Mouse (Mus musculus): Measurements from ENCODE around the gene Igfbp2. TPM values are rescaled to one million over a fixed set of nuclear protein-coding genes. Genes with fewer than 3 reads are reported as not detected.

Gene Igfbp2
- polyA plus RNA-seq, 1 experiment from 2014 or later, result 17.9 TPM

- Histone ChIP-seq H3K9ac (ENCODE audit: low read depth, low read length) (no peak overlapping the region), H3K27ac (ENCODE audit: low read length) (no peak overlapping the region), H3K4me3 (ENCODE audit: low read depth, low read length) (no peak overlapping the region)
Measured at GRCm38 (mm10) chr1:72825921-72826320, 1.6 kb downstream of the Igfbp2 start.

DNA sequence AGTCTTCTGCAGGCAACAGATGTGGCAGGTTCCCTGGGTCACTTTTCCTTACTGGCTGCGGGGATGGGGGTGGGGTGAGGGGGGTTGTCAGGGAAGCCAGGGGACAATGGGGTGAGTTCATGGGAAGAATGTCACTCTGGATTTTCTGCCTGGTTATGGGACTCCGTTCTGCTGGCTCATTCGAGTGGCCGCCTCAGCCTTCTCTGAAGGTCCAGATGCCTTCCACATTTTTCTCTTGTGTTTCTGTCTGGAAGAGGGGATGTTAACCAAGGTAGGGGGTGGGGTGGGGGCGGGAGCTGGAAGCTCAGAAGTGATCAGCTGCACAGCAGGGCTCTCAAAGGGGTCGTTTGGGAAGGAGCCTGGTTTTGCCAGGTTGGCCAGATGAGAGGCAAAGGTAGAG, 2.1 kb downstream of the Igfbp2 start:
- Histone ChIP-seq H3K27me3 (ENCODE audit: control insufficient read depth, insufficient read depth, low read depth, low read length) (peaks cover 40% of the 10 kb centered on the region), H3K9ac (ENCODE audit: low read depth, low read length) (no peak overlapping the region), H3K4me3 (ENCODE audit: low read depth, low read length) (no peak overlapping the region), H3K27ac (ENCODE audit: low read length) (no peak overlapping the region), H3K4me1 (ENCODE audit: control insufficient read depth, low read depth, low read length) (no peaks in the 10 kb centered on the region; the same call in 1 of the 2 replicates), H3K4me2 (ENCODE audit: low read depth, low read length) (no peak overlapping the region), H3K36me3 (ENCODE audit: control insufficient read depth, insufficient read depth) (no peaks in the 10 kb centered on the region), H3K9me3 (replicated peaks; ENCODE audit: control insufficient read depth, low read length) (no peaks in the 10 kb centered on the region)
- no peak for ATAC-seq (ENCODE audit: low read depth)
- 12% methylated on average over 6 of the region's 6 CpGs for WGBS (ENCODE audit: insufficient replicate concordance)

More at GRCm38 (mm10) chr1:72825921-72826320, 1.6 kb downstream of the Igfbp2 start:
- no peak for ATAC-seq (ENCODE audit: low read depth)
- Histone ChIP-seq H3K36me3 (ENCODE audit: control insufficient read depth, insufficient read depth) (no peaks in the 10 kb centered on the region), H3K27me3 (ENCODE audit: control insufficient read depth, insufficient read depth, low read depth, low read length) (peaks cover 40% of the 10 kb centered on the region), H3K9me3 (replicated peaks; ENCODE audit: control insufficient read depth, low read length) (no peaks in the 10 kb centered on the region), H3K4me1 (ENCODE audit: control insufficient read depth, low read depth, low read length) (no peaks in the 10 kb centered on the region; the same call in 1 of the 2 replicates), H3K4me2 (ENCODE audit: low read depth, low read length) (no peak overlapping the region)
- whole genome bisulfite sequencing (ENCODE audit: insufficient replicate concordance), result 16% methylated on average over 4 of the region's 4 CpGs

DNA sequence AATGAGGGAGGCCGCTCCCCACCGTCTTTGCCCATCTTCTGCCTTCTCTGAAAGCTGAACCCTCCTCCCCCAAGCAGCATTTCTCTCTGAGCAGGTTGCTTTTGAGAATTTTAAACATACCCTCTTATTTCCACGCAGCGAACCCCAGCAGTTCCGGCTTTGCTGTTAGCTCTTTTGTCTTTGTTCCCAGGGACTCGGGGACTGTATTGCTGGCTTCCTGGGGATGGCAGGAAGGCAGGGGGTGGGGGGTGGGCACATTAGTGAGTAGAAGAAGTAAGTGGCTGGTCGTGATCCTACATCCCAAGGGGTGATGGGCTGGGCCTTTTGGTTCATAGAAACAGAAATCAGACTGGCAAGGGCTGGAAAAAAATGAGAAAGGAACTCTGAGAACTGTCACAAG, 2.6 kb downstream of the Igfbp2 start:
- WGBS (ENCODE audit: insufficient replicate concordance), result 7% methylated on average over 7 of the region's 7 CpGs
- Histone ChIP-seq H3K9ac (ENCODE audit: low read depth, low read length) (no peak overlapping the region), H3K27ac (ENCODE audit: low read length) (no peak overlapping the region), H3K36me3 (ENCODE audit: control insufficient read depth, insufficient read depth) (no peaks in the 10 kb centered on the region), H3K4me1 (ENCODE audit: control insufficient read depth, low read depth, low read length) (no peaks in the 10 kb centered on the region; the same call in 1 of the 2 replicates), H3K4me2 (ENCODE audit: low read depth, low read length) (no peak overlapping the region), H3K27me3 (ENCODE audit: control insufficient read depth, insufficient read depth, low read depth, low read length) (peaks cover 40% of the 10 kb centered on the region), H3K9me3 (replicated peaks; ENCODE audit: control insufficient read depth, low read length) (no peaks in the 10 kb centered on the region), H3K4me3 (ENCODE audit: low read depth, low read length) (no peak overlapping the region)
- ATAC-seq (ENCODE audit: low read depth), result no peak

DNA sequence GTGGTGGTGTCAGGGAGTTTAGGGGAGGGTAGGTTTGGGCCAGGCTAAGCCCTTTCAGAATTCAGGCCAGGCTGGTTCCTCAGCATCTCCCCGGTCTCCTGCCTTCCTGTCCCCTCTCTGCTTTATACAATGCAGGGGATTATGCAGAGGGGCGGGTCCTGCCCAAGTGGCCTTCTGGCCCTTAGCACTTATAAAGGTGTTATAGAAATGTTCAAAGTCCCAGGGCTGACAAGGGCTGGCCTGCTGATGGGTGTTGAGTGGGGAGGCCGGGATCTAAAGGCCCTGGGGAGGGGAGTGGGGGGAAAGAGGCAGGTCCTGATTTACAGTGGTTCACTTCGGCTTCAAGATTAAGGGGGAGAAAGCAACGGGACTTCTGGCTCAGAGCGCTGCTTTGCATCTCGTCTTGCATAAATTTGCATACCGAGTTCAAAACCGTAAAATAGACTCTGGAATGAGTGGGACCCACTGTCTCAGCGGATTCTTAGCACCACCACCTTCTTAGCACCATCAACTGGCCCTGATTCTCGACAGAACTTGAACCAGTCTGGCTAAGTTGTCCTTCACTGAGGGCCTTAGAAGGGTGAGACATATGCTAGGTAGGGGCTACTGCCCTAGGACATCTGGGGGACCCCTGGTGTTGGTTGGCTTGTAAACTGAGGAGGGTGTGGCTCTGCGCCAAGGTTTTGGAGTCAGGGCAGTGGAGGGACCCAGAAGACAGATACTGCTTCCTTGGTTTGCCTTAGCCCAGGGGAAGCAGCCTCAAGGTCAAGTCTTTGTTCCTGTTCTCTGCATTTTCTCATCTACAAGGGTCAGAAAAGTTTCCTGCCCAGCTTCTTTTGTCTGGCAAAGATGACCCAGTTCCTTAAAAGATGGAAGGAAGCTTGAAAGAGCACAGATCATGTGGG, 3.4 kb downstream of the Igfbp2 start:
- Histone ChIP-seq H3K4me2 (ENCODE audit: low read depth, low read length) (no peak overlapping the region), H3K4me3 (ENCODE audit: low read depth, low read length) (no peak overlapping the region), H3K4me1 (ENCODE audit: control insufficient read depth, low read depth, low read length) (no peaks in the 10 kb centered on the region; the same call in 1 of the 2 replicates), H3K27ac (ENCODE audit: low read length) (no peak overlapping the region), H3K27me3 (ENCODE audit: control insufficient read depth, insufficient read depth, low read depth, low read length) (peaks cover 40% of the 10 kb centered on the region), H3K9me3 (replicated peaks; ENCODE audit: control insufficient read depth, low read length) (no peaks in the 10 kb centered on the region), H3K9ac (ENCODE audit: low read depth, low read length) (no peak overlapping the region), H3K36me3 (ENCODE audit: control insufficient read depth, insufficient read depth) (no peaks in the 10 kb centered on the region)
- no peak for ATAC-seq (ENCODE audit: low read depth)
- 38% methylated on average over 12 of the region's 12 CpGs for WGBS (ENCODE audit: insufficient replicate concordance)

- H3K27me3 ChIP-seq (ENCODE audit: control insufficient read depth, insufficient read depth, low read depth, low read length), result peaks cover 29% of the 10 kb centered on the region
- H3K4me3 ChIP-seq (ENCODE audit: low read depth, low read length), result no peak overlapping the region
- H3K4me1 ChIP-seq (ENCODE audit: control insufficient read depth, low read depth, low read length), result no peaks in the 10 kb centered on the region; the same call in 1 of the 2 replicates
- H3K9ac ChIP-seq (ENCODE audit: low read depth, low read length), result no peak overlapping the region
- H3K36me3 ChIP-seq (ENCODE audit: control insufficient read depth, insufficient read depth), result no peaks in the 10 kb centered on the region
- WGBS (ENCODE audit: insufficient replicate concordance), result 50% methylated on average over 5 of the region's 5 CpGs
- H3K27ac ChIP-seq (ENCODE audit: low read length), result no peak overlapping the region
- no peak overlapping the region for H3K4me2 ChIP-seq (ENCODE audit: low read depth, low read length)
- ATAC-seq (ENCODE audit: low read depth), result no peak
- H3K9me3 ChIP-seq (replicated peaks; ENCODE audit: control insufficient read depth, low read length), result no peaks in the 10 kb centered on the region
Measured at GRCm38 (mm10) chr1:72828843-72829242, 4.5 kb downstream of the Igfbp2 start.

GRCm38 (mm10) chr1:72830485-72830884, 6.2 kb downstream of the Igfbp2 start:
- Histone ChIP-seq H3K4me3 (ENCODE audit: low read depth, low read length) (no peak overlapping the region), H3K36me3 (ENCODE audit: control insufficient read depth, insufficient read depth) (no peaks in the 10 kb centered on the region), H3K9me3 (replicated peaks; ENCODE audit: control insufficient read depth, low read length) (no peaks in the 10 kb centered on the region), H3K27ac (ENCODE audit: low read length) (no peak overlapping the region), H3K4me2 (ENCODE audit: low read depth, low read length) (no peak overlapping the region), H3K27me3 (ENCODE audit: control insufficient read depth, insufficient read depth, low read depth, low read length) (peaks cover 13% of the 10 kb centered on the region), H3K9ac (ENCODE audit: low read depth, low read length) (no peak overlapping the region), H3K4me1 (ENCODE audit: control insufficient read depth, low read depth, low read length) (no peaks in the 10 kb centered on the region)
- ATAC-seq (ENCODE audit: low read depth), result no peak
- WGBS (ENCODE audit: insufficient replicate concordance), result 54% methylated on average over 2 of the region's 2 CpGs

GRCm38 (mm10) chr1:72832715-72833153, 8.4 kb downstream of the Igfbp2 start:
- Histone ChIP-seq H3K27me3 (ENCODE audit: control insufficient read depth, insufficient read depth, low read depth, low read length) (no peaks in the 10 kb centered on the region), H3K36me3 (ENCODE audit: control insufficient read depth, insufficient read depth) (no peaks in the 10 kb centered on the region), H3K9ac (ENCODE audit: low read depth, low read length) (no peak overlapping the region), H3K4me3 (ENCODE audit: low read depth, low read length) (no peak overlapping the region), H3K9me3 (replicated peaks; ENCODE audit: control insufficient read depth, low read length) (no peaks in the 10 kb centered on the region), H3K4me2 (ENCODE audit: low read depth, low read length) (no peak overlapping the region), H3K4me1 (ENCODE audit: control insufficient read depth, low read depth, low read length) (no peaks in the 10 kb centered on the region), H3K27ac (ENCODE audit: low read length) (no peak overlapping the region)
- WGBS (ENCODE audit: insufficient replicate concordance), result 40% methylated on average over 3 of the region's 3 CpGs
- ATAC-seq (ENCODE audit: low read depth), result no peak

DNA sequence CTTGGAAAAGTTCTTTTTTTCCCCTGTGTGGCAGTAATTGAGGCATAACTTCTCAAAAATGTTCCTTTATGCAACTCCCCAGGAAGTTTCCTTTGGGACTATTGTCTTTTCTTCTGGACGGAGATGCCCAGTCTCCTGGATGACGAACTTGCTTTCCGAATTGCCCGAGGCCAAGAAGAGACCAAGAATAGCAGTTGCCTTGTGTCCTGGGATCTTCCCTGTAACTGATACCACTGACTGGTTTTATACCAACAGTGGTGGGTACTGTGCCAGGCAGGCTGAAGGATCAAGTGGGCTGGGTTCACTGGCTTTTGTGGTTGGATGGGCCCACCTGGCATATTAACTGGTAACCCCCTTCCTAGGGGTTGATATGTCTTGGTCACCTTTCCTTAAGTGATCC, 9.3 kb downstream of the Igfbp2 start:
- H3K27ac ChIP-seq (ENCODE audit: low read length), result no peak overlapping the region
- H3K9ac ChIP-seq (ENCODE audit: low read depth, low read length), result no peak overlapping the region
- no peaks in the 10 kb centered on the region for H3K4me1 ChIP-seq (ENCODE audit: control insufficient read depth, low read depth, low read length)
- H3K36me3 ChIP-seq (ENCODE audit: control insufficient read depth, insufficient read depth), result no peaks in the 10 kb centered on the region
- no peak for ATAC-seq (ENCODE audit: low read depth)
- H3K4me2 ChIP-seq (ENCODE audit: low read depth, low read length), result no peak overlapping the region
- WGBS (ENCODE audit: insufficient replicate concordance), result 74% methylated on average over 4 of the region's 4 CpGs
- H3K27me3 ChIP-seq (ENCODE audit: control insufficient read depth, insufficient read depth, low read depth, low read length), result no peaks in the 10 kb centered on the region
- H3K9me3 ChIP-seq (replicated peaks; ENCODE audit: control insufficient read depth, low read length), result no peaks in the 10 kb centered on the region
- H3K4me3 ChIP-seq (ENCODE audit: low read depth, low read length), result no peak overlapping the region

- 68% methylated on average over 8 of the region's 8 CpGs for WGBS (ENCODE audit: insufficient replicate concordance)
Measured at GRCm38 (mm10) chr1:72839356-72839755, 15.1 kb downstream of the Igfbp2 start.

More at GRCm38 (mm10) chr1:72839356-72839755, 15.1 kb downstream of the Igfbp2 start:
- no peak overlapping the region for H3K9ac ChIP-seq (ENCODE audit: low read depth, low read length)
- no peaks in the 10 kb centered on the region for H3K9me3 ChIP-seq (replicated peaks; ENCODE audit: control insufficient read depth, low read length)
- no peaks in the 10 kb centered on the region for H3K4me1 ChIP-seq (ENCODE audit: control insufficient read depth, low read depth, low read length)
- H3K27me3 ChIP-seq (ENCODE audit: control insufficient read depth, insufficient read depth, low read depth, low read length), result no peaks in the 10 kb centered on the region
- no peak for ATAC-seq (ENCODE audit: low read depth)
- no peaks in the 10 kb centered on the region for H3K36me3 ChIP-seq (ENCODE audit: control insufficient read depth, insufficient read depth)
- H3K4me3 ChIP-seq (ENCODE audit: low read depth, low read length), result no peak overlapping the region
- no peak overlapping the region for H3K4me2 ChIP-seq (ENCODE audit: low read depth, low read length)
- no peak overlapping the region for H3K27ac ChIP-seq (ENCODE audit: low read length)
